11 mouse cellular contexts compared by ENCODE assay signal in genomic region chr4:133903372-133903771, GRCm38 (mm10). TPM values are rescaled to one million over a fixed set of nuclear protein-coding genes. Genes with fewer than 3 reads are reported as not detected.
DNase-seq lines count a peak whose midpoint lies in the region; ATAC-seq and TF ChIP-seq lines count a peak whose summit lies in the region.
"Had no signal": no experiment of that assay in that cellular context is flagged by ENCODE, and none has a peak within 500 bp of the region (broad histone marks: within the 10 kb centered on the region; RNA-seq: fewer than 3 reads in every experiment).

No protein-coding gene starts in this region.

- H3K4me3 ChIP-seq in embryonic facial prominence, embryonic 14.5 days (ENCODE audit: low read depth, low read length): no peak overlapping the region
- H3K4me3 ChIP-seq in embryonic facial prominence, embryonic 10.5 days: no peak overlapping the region
- no peak overlapping the region for H3K4me3 ChIP-seq in kidney, adult 2 months (ENCODE audit: insufficient read depth, low read depth, low read length)
- no peak overlapping the region for H3K4me3 ChIP-seq in neural tube, embryonic 15.5 days (replicated peaks)

- H3K4me2 ChIP-seq in embryonic facial prominence, embryonic 14.5 days (ENCODE audit: low read depth, low read length): no peak overlapping the region
- H3K4me2 ChIP-seq in neural tube, embryonic 15.5 days: no peak overlapping the region
- H3K4me2 ChIP-seq: midbrain, embryonic 11.5 days had no signal

- no peaks in the 10 kb centered on the region for H3K4me1 ChIP-seq in embryonic facial prominence, embryonic 14.5 days (ENCODE audit: control insufficient read depth, insufficient read depth, low read length)
- peaks cover 9% of the 10 kb centered on the region for H3K4me1 ChIP-seq in embryonic facial prominence, embryonic 10.5 days
- H3K4me1 ChIP-seq in kidney, adult 2 months (ENCODE audit: control insufficient read depth, insufficient read depth, low read length): no peaks in the 10 kb centered on the region
- no peaks in the 10 kb centered on the region; the same call in 1 of the 2 replicates for H3K4me1 ChIP-seq in neural tube, embryonic 15.5 days

- no peaks in the 10 kb centered on the region for H3K36me3 ChIP-seq in embryonic facial prominence, embryonic 14.5 days (ENCODE audit: control insufficient read depth, insufficient read depth, low read length)
- no peaks in the 10 kb centered on the region for H3K36me3 ChIP-seq in embryonic facial prominence, embryonic 10.5 days (replicated peaks)
- no peaks in the 10 kb centered on the region for H3K36me3 ChIP-seq in kidney, adult 2 months (ENCODE audit: control insufficient read depth, insufficient read depth, low read length)
- H3K36me3 ChIP-seq in neural tube, embryonic 15.5 days: no peaks in the 10 kb centered on the region

- no peak for TF ChIP-seq POLR2A in kidney, adult 2 months (IDR thresholded peaks at IDR 0.05; ENCODE audit: low read depth, low read length)
- no peak for TF ChIP-seq POLR2A in brain, embryonic 14.5 days (IDR thresholded peaks at IDR 0.05; ENCODE audit: borderline replicate concordance, extremely low read depth, insufficient read depth, insufficient read length, poor library complexity, severe bottlenecking)

- H3K27me3 ChIP-seq in embryonic facial prominence, embryonic 14.5 days (replicated peaks; ENCODE audit: control insufficient read depth, insufficient read depth, low read length): no peaks in the 10 kb centered on the region
- no peaks in the 10 kb centered on the region for H3K27me3 ChIP-seq in embryonic facial prominence, embryonic 10.5 days (replicated peaks; ENCODE audit: low read depth, poor library complexity, severe bottlenecking)
- no peaks in the 10 kb centered on the region for H3K27me3 ChIP-seq in kidney, adult 2 months (replicated peaks; ENCODE audit: control insufficient read depth, insufficient read depth, low read length)
- H3K27me3 ChIP-seq in neural tube, embryonic 15.5 days (replicated peaks): no peaks in the 10 kb centered on the region

- no peaks in the 10 kb centered on the region for H3K9me3 ChIP-seq in embryonic facial prominence, embryonic 14.5 days (ENCODE audit: control insufficient read depth, low read length)
- no peaks in the 10 kb centered on the region for H3K9me3 ChIP-seq in embryonic facial prominence, embryonic 10.5 days
- H3K9me3 ChIP-seq in neural tube, embryonic 15.5 days (replicated peaks): no peaks in the 10 kb centered on the region

- H3K27ac ChIP-seq in embryonic facial prominence, embryonic 14.5 days (replicated peaks; ENCODE audit: low read depth, low read length): no peak overlapping the region
- no peak overlapping the region for H3K27ac ChIP-seq in embryonic facial prominence, embryonic 10.5 days (replicated peaks)
- no peak overlapping the region for H3K27ac ChIP-seq in kidney, adult 2 months (ENCODE audit: insufficient read depth, low read depth, low read length)
- no peak overlapping the region for H3K27ac ChIP-seq in neural tube, embryonic 15.5 days (replicated peaks)

- 81% methylated on average over 7 of the region's 7 CpGs for WGBS in embryonic facial prominence, embryonic 14.5 days
- WGBS in embryonic facial prominence, embryonic 10.5 days: 90% methylated on average over 7 of the region's 7 CpGs
- 67% methylated on average over 7 of the region's 7 CpGs for WGBS in kidney, adult 2 months
- 63% methylated on average over 7 of the region's 7 CpGs for WGBS in neural tube, embryonic 15.5 days

- no peak for TF ChIP-seq CTCF in kidney, adult 2 months (conservative IDR thresholded peaks at IDR 0.05; ENCODE audit: insufficient read depth, insufficient read length, low read depth, low read length)
- no peak for TF ChIP-seq CTCF in brain, embryonic 14.5 days (IDR thresholded peaks at IDR 0.05; ENCODE audit: borderline replicate concordance, extremely low read depth, insufficient read depth, insufficient read length)

- ATAC-seq in embryonic facial prominence, embryonic 14.5 days (ENCODE audit: low read depth): no peak; the same call in 1 of the 2 replicates
- no peak for ATAC-seq in neural tube, embryonic 15.5 days (ENCODE audit: low FRiP score)
- ATAC-seq: inflammation-experienced regulatory T-cells, adult 6 months had no signal

- peak; percentile 43 for DNase-seq in embryonic facial prominence, embryonic 14.5 days (ENCODE audit: low spot score)
- DNase-seq in embryonic facial prominence, embryonic 10.5 days (ENCODE audit: low spot score): no peak
- DNase-seq in kidney, postnatal 14 days: peak; percentile 18
- DNase-seq in kidney, adult 2 months: no peak
- DNase-seq in 416B (ENCODE audit: low read depth): peak; percentile 47
- DNase-seq in brain, embryonic 14.5 days (ENCODE audit: low read depth): peak; percentile 17
- no peak for DNase-seq in MN1 (ENCODE audit: low spot score)
- DNase-seq: cerebellum, postnatal 25 days had no signal

- H3K9ac ChIP-seq in embryonic facial prominence, embryonic 14.5 days (ENCODE audit: low read depth, low read length): no peak overlapping the region
- no peak overlapping the region for H3K9ac ChIP-seq in neural tube, embryonic 15.5 days (replicated peaks)

RNA-seq across cellular contexts. Expression of gene Rps6ka1, which starts 15.8 kb away (rescaled TPM):
- polyA plus RNA-seq in embryonic facial prominence, embryonic 14.5 days (2014; fragmentation: Nextera tagmentation; extraction: Ambion mirVana): 27.3 and 29.9 TPM in 2 replicates
- 46.6 and 47.6 TPM in 2 replicates for polyA plus RNA-seq in embryonic facial prominence, embryonic 10.5 days (2016; fragmentation: Nextera tagmentation; extraction: Ambion mirVana)
- polyA plus RNA-seq in kidney, adult 2 months (2012; rRNA removed): 29.4 and 30.9 TPM in 2 replicates
- 15.8 and 20.1 TPM in 2 replicates for polyA plus RNA-seq in brain, embryonic 14.5 days (2012; rRNA removed)
- polyA plus RNA-seq in neural tube, embryonic 15.5 days (2015; fragmentation: Nextera tagmentation; extraction: Ambion mirVana): 23.7 and 38.8 TPM in 2 replicates

Comparison
In these comparisons a context has a peak if more than half of its experiments do, and no peak if none do; other contexts are left out.
1. DNase-seq: peak in embryonic facial prominence, embryonic 14.5 days (single experiment), kidney, postnatal 14 days (single experiment), 416B (single experiment) and brain, embryonic 14.5 days (single experiment); none in embryonic facial prominence, embryonic 10.5 days (single experiment), kidney, adult 2 months (single experiment) and MN1 (single experiment).